Mouse (Mus musculus) embryonic fibroblast, embryonic 13.5 days (primary cell): ENCODE measurements around the gene Kifc5b.

ENCODE experiments used
- CTCF ChIP-seq: IDR thresholded peaks from 2 replicates; pipeline ENCODE4 v1.5.1; 2011; ENCODE audit warnings: mild to moderate bottlenecking, control low read depth, low read length, moderate library complexity, borderline replicate concordance; ENCODE audit not compliant: insufficient read depth
- POLR2A ChIP-seq: IDR thresholded peaks from 2 replicates; pipeline ENCODE4 v1.6.1; 2011; ENCODE audit warnings: low read depth, mild to moderate bottlenecking, control low read depth, low read length, moderate library complexity

GRCm38 (mm10) chr17:26879235-26879634 is 37.7 kb upstream of the Kifc5b start:
- no peak for TF ChIP-seq CTCF
- TF ChIP-seq POLR2A: no peak
